Mouse (Mus musculus) common myeloid progenitor, adult 5-6 weeks (primary cell): ENCODE results near the gene Ddhd1. TPM values are rescaled to one million over a fixed set of nuclear protein-coding genes. Genes with fewer than 3 reads are reported as not detected.

Experiments used
- ATAC-seq: replicated peaks from 2 replicates; pipeline ENCODE4 v1.8.0; 2016; ENCODE audit warnings: low read depth, mild to moderate bottlenecking, moderate TSS enrichment, inconsistent platforms; ENCODE audit not compliant: poor library complexity, severe bottlenecking
- total RNA-seq: library from RNA; stranded (forward); fragments of 200-1000, 187-1606 nt; gene quantifications from 2 replicates; pipeline ENCODE4 v1.2.3, GENCODE M21; 2017

Ddhd1 gene
- total RNA-seq, 1 experiment from 2014 or later = 29.4 TPM

GRCm38 (mm10) chr14:45647632-45648031 is 10.3 kb downstream of the Ddhd1 start:
- no peak for ATAC-seq

- ATAC-seq = no peak
Observed at GRCm38 (mm10) chr14:45647175-45647574, 10.8 kb downstream of the Ddhd1 start.

- ATAC-seq = no peak
Observed at GRCm38 (mm10) chr14:45644786-45645185, 13.2 kb downstream of the Ddhd1 start.

- ATAC-seq = no peak
Observed at GRCm38 (mm10) chr14:45644202-45644601, 13.7 kb downstream of the Ddhd1 start.

- ATAC-seq = no peak
Observed at GRCm38 (mm10) chr14:45643461-45643860, 14.5 kb downstream of the Ddhd1 start.

- ATAC-seq = no peak
Observed at GRCm38 (mm10) chr14:45642795-45643194, 15.1 kb downstream of the Ddhd1 start.

GRCm38 (mm10) chr14:45642217-45642616 is 15.7 kb downstream of the Ddhd1 start:
- no peak for ATAC-seq

GRCm38 (mm10) chr14:45638717-45639116 is 19.2 kb downstream of the Ddhd1 start:
- no peak for ATAC-seq

- ATAC-seq = no peak
Observed at GRCm38 (mm10) chr14:45635496-45635895, 22.4 kb downstream of the Ddhd1 start.

GRCm38 (mm10) chr14:45632756-45633537 is 25.0 kb downstream of the Ddhd1 start:
- no peak for ATAC-seq

GRCm38 (mm10) chr14:45630544-45630943 is 27.4 kb downstream of the Ddhd1 start:
- 0 out of 2 replicates have a peak, but pooled peaks have one; percentile 32 for ATAC-seq

GRCm38 (mm10) chr14:45629938-45630337 is 28.0 kb downstream of the Ddhd1 start:
- no peak for ATAC-seq

GRCm38 (mm10) chr14:45618351-45618750 is 39.6 kb downstream of the Ddhd1 start:
- ATAC-seq = no peak

- no peak for ATAC-seq
Observed at GRCm38 (mm10) chr14:45616526-45616925, 41.4 kb downstream of the Ddhd1 start.

- no peak for ATAC-seq
Observed at GRCm38 (mm10) chr14:45615776-45616175, 42.2 kb downstream of the Ddhd1 start.

- ATAC-seq = no peak
Observed at GRCm38 (mm10) chr14:45614822-45615221, 43.1 kb downstream of the Ddhd1 start.

GRCm38 (mm10) chr14:45614406-45614805 is 43.5 kb downstream of the Ddhd1 start:
- no peak for ATAC-seq

GRCm38 (mm10) chr14:45611654-45612053 is 46.3 kb downstream of the Ddhd1 start:
- ATAC-seq = peak; percentile 60; the same call in 1 of the 2 replicates

- 0 out of 2 replicates have a peak, but pooled peaks have one; percentile 47 for ATAC-seq
Observed at GRCm38 (mm10) chr14:45602002-45602401, 55.9 kb downstream of the Ddhd1 start.

GRCm38 (mm10) chr14:45600587-45600986 is 57.4 kb downstream of the Ddhd1 start:
- ATAC-seq = no peak

- no peak for ATAC-seq
Observed at GRCm38 (mm10) chr14:45597855-45598254, 60.1 kb downstream of the Ddhd1 start.

GRCm38 (mm10) chr14:45593261-45593660 is 64.7 kb downstream of the Ddhd1 start:
- ATAC-seq = no peak
